Mouse (Mus musculus): ENCODE data around the gene Naa20.

Gene Naa20

DNA sequence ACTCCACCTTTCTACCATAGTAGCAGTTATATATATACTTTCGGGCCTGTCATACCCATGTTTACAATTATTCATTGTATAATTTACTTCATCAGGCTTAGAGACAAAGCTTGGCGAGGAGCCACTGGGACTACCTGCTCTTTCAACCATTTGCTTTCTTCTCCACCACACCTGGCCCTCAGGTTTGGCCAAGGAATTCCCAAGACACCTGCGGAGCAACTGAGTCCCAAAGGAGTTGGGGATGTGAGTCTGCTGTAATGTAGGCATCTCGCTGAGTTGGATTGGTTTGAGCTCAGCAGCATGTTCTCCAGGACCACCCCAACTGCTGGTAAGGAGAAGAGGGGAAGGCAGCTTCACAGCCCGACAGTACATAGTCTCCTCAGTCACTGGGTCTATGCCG is at the start of gene Naa20:
Gene Naa20 (plus strand): TSS at position 239 of the 400 bp plus-strand sequence.
- peak; percentile 48 for DNase-seq

GRCm38 (mm10) chr2:145855831-145856230 is 46.1 kb upstream of the Naa20 start:
- DNase-seq: no peak

DNA sequence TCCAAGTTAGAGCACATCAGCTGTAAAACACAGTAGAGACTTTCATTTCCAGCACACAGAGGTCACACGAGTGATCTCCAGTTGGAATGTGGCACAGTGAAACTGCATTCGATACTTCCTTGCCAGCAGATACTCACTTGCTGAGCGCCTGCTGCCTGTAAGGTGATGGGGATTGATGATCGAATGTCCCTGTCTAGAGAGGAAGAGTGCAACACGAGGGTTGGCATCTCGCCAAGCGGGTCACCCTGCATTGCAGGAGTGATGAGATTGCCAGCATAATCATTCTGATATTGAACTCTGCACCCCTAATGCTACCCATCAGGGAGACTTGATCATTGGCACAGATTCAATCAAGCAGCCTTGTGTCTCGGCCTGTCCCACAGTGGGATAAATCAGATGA is 44.0 kb upstream of the Naa20 start:
- peak; percentile 20 for DNase-seq

- DNase-seq: peak; percentile 59
Observed at GRCm38 (mm10) chr2:145859442-145859931, 42.4 kb upstream of the Naa20 start.

DNA sequence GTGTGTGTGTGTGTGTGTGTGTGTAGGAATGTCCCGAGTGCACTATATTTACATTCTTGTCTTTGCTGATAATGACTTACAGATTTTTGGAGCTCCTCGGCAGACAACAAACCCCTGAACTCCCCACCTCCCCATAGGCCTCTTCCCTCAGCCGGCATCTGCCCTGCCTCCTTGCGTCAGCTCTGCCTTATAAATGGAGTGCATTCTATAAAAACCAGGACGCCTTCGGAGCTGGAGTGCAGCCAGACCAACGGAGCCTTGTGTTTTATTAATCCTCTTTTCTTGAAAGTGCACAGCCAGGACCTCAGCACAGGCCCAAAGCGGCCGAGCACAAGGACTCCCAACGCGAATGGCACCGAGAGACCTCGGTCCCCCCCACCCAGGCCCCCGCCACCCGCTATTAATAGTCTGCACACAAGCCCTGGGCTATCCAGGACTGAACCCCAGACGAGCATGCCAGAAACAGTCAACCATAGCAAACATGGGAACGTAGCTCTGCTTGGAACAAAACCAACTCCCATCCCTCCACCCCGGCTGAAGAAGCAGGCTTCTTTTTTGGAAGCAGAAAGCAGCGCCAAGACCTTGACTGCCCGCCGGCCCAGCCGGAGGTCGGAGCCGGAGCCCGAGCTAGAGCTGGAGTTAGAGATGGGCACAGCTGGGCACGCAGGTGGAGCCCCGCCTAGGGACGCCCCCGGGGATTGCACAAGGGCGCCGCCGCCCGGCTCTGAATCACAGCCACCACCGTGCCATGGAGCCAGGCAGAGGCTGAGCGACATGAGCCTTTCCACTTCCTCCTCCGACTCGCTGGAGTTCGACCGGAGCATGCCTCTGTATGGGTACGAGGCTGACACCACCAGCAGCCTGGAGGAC is 41.7 kb upstream of the Naa20 start:
- peak; percentile 85 for DNase-seq

- DNase-seq: peak; percentile 30
Observed at GRCm38 (mm10) chr2:145861193-145862123, 40.4 kb upstream of the Naa20 start.

DNA sequence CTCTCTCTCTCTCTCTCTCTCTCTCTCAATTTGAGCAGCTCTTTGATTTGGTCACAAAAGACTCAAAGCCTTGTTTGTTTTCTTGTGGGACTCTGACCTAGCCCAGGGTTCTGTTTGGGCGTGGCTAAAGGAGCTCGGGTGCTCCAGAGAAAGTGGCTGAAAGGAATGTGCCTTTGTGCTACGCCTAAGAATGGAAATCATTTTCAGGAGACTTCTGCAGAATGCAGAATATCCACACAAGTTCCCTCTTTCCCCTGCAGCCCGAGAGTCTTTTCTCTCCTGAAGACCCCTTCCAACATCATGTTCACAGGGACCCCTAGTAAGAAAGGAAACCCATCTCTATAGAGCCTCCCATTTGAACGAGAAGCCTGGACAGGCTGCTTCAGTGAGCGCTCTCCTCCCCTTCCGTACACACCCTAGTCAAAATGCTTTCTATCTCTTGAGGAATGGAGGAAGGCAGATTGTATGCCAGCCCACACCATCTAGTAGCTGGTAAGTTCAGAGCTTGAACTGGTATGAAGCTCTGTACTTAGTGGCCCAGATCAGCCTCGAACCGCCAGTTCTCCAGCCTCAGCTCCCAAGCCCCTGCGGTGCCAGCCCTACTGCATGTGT is 39.6 kb upstream of the Naa20 start:
- no peak for DNase-seq

- DNase-seq: no peak
Observed at GRCm38 (mm10) chr2:145865344-145865743, 36.6 kb upstream of the Naa20 start.

- no peak for DNase-seq
Observed at GRCm38 (mm10) chr2:145866238-145866637, 35.7 kb upstream of the Naa20 start.

DNA sequence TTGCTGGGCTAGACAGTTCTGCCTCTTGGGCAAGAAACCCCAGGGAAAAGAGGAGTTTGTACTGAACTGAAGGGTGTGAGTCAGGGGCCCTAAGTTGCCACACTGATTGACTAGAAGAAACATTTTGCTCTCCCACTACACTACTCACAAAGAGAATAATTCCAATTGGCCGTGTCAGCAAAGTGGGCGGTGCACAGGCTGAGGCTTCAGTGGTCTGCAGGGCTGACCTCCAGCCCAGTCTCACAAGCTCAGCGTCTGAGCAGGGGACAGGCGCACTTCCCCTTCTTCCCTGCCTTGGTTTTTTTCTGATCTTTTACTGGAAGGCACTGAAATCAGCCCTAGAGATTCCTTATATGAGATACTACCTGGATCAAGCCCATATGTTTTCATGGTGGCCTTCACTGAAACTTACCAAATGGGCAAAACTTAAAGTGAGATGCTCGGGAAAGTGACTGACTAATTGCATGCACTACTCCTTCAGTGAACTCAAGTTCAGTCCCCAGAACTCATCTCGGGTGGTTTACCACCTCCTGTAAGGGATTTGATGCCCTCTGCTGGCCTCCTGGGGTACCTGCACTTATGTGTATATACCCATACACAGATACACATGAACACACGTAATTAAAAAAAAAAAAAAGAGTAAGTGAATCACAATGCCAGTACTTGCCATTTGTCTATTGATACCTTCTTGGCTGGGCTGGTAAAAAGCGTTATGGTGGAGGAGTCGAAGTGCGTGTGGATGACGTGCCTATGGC is 35.0 kb upstream of the Naa20 start:
- no peak for DNase-seq

GRCm38 (mm10) chr2:145871308-145871707 is 30.6 kb upstream of the Naa20 start:
- no peak for DNase-seq

DNA sequence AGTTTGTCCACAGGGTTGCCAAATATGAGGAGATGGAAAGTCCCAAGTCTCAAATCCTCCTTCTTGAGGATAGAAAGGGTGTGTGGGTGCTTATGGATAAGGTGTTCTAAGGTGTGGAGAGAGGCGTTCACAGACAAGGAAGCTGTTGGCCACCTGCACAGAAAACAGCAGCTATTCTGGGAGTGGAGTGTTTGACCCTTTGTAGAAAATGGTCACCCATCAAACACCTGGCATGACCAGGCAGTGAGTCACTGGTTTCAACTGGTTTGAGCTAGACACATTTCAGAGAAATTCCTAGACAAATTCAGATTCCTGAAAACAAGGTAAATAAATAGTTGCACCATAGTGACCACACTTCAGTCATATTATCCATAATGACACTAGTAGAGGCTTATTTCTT is 29.8 kb upstream of the Naa20 start:
- DNase-seq: no peak

- no peak for DNase-seq
Observed at GRCm38 (mm10) chr2:145873953-145874352, 27.9 kb upstream of the Naa20 start.

DNA sequence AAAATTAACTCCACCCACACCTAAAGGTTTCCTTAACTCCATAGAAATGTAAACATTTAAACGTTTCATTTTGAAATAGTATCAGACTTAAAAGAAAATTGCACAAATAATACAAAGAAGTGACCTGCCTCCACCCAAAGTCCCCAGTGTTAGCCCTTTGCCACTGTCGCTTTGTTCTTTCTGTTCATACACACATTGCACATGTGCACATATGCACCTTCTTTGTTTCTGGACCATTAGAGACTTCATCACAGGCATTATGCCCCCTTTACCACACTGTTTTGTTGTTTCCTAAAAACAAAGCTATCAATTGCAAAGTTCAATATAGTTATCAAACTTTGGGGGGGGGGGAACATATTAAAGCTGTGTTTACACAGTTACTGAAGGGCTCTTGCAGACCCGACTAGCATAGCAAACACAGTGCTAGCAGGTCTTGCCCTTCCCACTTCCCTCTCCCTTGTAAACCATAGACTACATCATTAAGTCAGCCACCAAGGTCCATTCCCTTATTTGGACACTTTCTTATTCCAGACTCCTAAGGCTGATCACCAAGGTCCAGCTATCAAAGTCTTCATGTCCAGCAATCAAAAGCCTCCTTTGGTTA is 26.9 kb upstream of the Naa20 start:
- no peak for DNase-seq

DNA sequence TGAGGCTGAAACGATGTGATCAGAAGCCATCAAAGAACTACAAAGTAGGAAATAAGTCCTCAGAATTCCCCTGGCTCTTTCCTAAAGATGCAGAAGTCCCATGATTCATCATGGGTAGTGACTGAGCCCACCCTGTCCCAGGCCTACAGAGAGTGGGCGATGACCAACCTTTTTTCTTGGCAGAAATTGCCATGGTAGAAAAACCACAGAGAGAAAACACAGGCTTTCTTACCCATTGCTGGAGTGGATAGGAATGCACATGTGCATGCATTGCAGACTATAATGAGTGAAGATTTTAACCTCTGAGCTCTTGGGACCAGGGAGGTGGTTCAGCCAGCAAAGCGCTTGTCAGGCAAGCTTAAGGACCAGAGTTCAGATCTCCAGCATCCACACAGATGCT is 24.7 kb upstream of the Naa20 start:
- DNase-seq: no peak

- DNase-seq: peak; percentile 56
Observed at GRCm38 (mm10) chr2:145880887-145881747, 20.8 kb upstream of the Naa20 start.

- no peak for DNase-seq
Observed at GRCm38 (mm10) chr2:145881932-145882331, 20.0 kb upstream of the Naa20 start.

- no peak for DNase-seq
Observed at GRCm38 (mm10) chr2:145882398-145882797, 19.5 kb upstream of the Naa20 start.

DNA sequence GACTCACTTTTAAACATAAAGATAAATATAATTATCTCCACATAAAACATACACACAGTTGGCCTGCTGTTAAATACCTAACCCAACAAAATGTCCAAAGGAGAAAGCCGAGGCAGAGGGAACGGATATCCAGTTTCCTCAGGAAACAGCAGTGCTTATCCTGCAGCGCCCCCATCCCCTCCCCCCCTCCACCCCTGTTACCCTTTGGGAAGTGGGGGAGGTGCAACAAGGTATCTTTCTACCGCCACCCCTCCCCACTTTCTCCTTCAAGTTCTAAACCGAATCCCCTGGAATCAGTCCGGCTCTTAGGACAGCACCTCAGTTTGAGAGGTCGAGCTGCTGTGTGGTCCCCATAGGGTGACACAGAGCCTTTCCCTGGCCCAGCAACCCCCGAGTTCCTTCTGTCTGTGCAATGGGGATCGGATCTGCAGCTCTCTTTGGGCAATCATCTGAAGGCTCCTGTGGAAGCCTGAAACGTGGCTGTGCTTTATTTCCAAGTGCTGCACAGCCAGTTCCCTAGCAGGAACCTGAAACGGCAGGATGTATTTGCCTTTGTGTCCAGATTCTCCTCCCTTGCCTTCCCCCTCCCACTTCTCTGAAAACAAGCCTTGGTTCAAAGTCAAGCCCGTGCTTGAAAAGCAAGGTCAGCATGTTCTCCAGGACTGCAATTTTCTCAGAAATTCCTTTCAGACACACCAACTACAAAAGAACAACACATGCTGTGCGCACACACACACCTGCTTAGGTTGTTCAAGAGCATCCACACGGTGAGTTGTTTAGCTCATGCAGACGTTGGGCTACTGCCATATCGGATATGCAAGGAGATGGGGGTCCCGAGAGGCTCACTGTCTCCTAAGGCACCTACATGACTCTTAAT is 17.6 kb upstream of the Naa20 start:
- DNase-seq: no peak
